ENCODE assay signal across 19 mouse cellular contexts in the genomic region with DNA sequence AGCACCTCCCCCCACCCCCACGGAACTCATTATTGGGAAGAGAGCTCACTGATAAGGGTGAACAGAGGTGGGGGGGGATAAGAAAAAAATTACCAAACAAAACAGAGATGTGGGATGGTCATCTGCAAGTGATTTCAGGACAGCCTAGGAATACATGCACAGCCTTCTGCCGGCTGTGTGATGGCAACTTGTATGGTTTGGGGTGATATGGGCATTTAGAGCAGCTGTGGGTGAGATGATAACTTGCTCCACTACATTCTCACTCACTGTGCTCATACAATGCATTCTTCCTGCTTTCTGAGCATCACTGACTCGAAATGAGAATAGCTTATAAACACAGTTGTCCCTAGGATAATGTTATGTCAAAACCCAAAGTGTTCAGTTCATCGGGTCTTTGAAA.
"Had no signal": no experiment of that assay in that cellular context is flagged by ENCODE, and none has a peak within 500 bp of the region (broad histone marks: within the 10 kb centered on the region; RNA-seq: fewer than 3 reads in every experiment).

No protein-coding gene starts in this region.

- H3K36me3 ChIP-seq: liver, embryonic 13.5 days; neural tube, embryonic 13.5 days; stomach, embryonic 15.5 days had no signal

- H3K4me3 ChIP-seq: layer of hippocampus, adult 2 months; liver, embryonic 13.5 days; neural tube, embryonic 13.5 days; stomach, embryonic 15.5 days had no signal

- H3K4me1 ChIP-seq: liver, embryonic 13.5 days; neural tube, embryonic 13.5 days; stomach, embryonic 15.5 days had no signal

- ATAC-seq: intestine, embryonic 16.5 days had no signal

- H3K9ac ChIP-seq: liver, embryonic 13.5 days; lung, embryonic 14.5 days; neural tube, embryonic 13.5 days; stomach, embryonic 15.5 days had no signal

- H3K27ac ChIP-seq: layer of hippocampus, adult 2 months; liver, embryonic 13.5 days; neural tube, embryonic 13.5 days had no signal

- H3K4me2 ChIP-seq: liver, embryonic 13.5 days; lung, embryonic 14.5 days; neural tube, embryonic 13.5 days; stomach, embryonic 15.5 days had no signal

- H3K27me3 ChIP-seq: liver, embryonic 13.5 days; neural tube, embryonic 13.5 days; stomach, embryonic 15.5 days had no signal

- DNase-seq: kidney, adult 18-20 months; kidney, adult 9 months; kidney, postnatal 14 days; kidney, postnatal 4 days; layer of hippocampus, adult 9-11 months; liver; liver, embryonic 13.5 days; lung, postnatal 14 days; lung, postnatal 4 days; midbrain, embryonic 14.5 days; retina, postnatal 1 day; right cerebral cortex, postnatal 25 days; spleen, adult 18-20 months; thymus, postnatal 25 days had no signal

- H3K9me3 ChIP-seq: liver, embryonic 13.5 days; neural tube, embryonic 13.5 days; stomach, embryonic 15.5 days had no signal
